Mouse (Mus musculus) erythroid progenitor cell, adult 5-6 weeks (primary cell): ENCODE data around the gene Hpse. TPM values are rescaled to one million over a fixed set of nuclear protein-coding genes. Genes with fewer than 3 reads are reported as not detected.

ENCODE experiments used
- ATAC-seq: replicated peaks from 2 replicates; pipeline ENCODE4 v1.8.0; 2016; ENCODE audit warnings: moderate number of reproducible peaks, mild to moderate bottlenecking, moderate TSS enrichment, inconsistent platforms; ENCODE audit not compliant: poor library complexity, low FRiP score, severe bottlenecking
- total RNA-seq, 2 experiments: library from RNA; stranded (forward) in 1 of 2; stranded (reverse) in 1 of 2; fragments of 150-400 nt in 1 of 2; fragments of 186-747, 209-891 nt in 1 of 2; gene quantifications; 2 replicates each; pipeline versions ENCODE4 v1.2.3 to v1.2.4; 2015 to 2017; ENCODE audit warnings: low replicate concordance in 2 of 2

Gene Hpse
- total RNA-seq, 2 experiments from 2014 or later = 2.5 to 6.2 TPM

- ATAC-seq = no peak
Observed at GRCm38 (mm10) chr5:100700861-100701620, 18.5 kb downstream of the Hpse start.

DNA sequence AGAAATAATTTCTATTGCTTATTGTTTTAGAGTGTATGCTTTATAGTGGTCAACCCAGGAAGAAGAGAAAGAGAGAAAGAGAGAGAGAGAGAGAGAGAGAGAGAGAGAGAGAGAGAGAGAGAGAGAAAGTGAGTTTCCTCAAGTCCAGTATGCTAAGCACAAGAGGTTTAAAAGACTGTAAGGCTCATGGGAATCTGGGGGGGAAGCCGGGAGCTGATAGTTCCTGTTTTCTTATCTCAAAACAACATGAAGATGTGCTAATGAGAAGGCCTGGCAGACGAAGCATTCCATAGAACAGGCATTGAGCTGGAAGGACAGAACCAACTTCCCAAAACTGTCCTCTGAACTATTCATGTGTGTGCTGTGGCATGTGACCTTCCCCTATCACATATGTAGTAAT lies 21.6 kb downstream of the Hpse start:
- ATAC-seq = no peak

GRCm38 (mm10) chr5:100697398-100697797 lies 22.1 kb downstream of the Hpse start:
- no peak for ATAC-seq

DNA sequence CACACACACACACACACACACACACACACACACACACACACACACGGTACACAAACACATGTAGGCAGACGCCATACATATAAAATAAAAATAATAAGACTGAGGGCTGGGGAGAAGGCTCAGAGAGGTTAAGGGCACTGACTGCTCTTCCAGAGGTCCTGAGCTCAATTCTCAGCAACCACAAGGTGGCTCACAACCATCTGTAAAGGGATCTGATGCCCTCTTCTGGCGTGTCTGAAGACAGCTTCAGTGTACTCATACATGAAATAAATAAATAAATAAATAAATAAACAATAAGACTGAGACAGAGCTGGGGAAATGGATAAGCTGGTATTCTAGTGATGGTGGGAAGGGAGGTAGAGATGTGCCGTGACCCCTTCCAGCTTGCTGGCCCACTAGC lies 33.9 kb downstream of the Hpse start:
- no peak for ATAC-seq

DNA sequence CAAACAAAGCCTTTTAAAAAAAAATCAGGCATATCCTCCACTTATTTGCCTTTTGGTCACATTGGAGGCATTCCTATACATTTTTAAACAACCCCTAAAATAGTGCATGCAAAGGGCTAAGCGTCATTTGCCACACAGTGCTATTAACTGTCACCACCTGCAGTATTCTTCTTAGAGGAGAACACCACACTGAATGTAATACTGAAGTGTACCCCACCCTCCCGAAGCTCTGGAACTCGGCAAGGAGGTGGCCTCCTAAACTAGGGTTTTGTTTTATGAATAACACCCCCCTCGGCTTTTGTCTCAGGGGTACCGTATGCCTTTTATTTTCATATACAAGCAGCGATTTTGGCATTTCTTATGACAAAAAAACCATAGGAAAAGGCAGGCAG lies 39.0 kb downstream of the Hpse start:
- ATAC-seq = no peak

GRCm38 (mm10) chr5:100679911-100680541 lies 39.5 kb downstream of the Hpse start:
- no peak for ATAC-seq

DNA sequence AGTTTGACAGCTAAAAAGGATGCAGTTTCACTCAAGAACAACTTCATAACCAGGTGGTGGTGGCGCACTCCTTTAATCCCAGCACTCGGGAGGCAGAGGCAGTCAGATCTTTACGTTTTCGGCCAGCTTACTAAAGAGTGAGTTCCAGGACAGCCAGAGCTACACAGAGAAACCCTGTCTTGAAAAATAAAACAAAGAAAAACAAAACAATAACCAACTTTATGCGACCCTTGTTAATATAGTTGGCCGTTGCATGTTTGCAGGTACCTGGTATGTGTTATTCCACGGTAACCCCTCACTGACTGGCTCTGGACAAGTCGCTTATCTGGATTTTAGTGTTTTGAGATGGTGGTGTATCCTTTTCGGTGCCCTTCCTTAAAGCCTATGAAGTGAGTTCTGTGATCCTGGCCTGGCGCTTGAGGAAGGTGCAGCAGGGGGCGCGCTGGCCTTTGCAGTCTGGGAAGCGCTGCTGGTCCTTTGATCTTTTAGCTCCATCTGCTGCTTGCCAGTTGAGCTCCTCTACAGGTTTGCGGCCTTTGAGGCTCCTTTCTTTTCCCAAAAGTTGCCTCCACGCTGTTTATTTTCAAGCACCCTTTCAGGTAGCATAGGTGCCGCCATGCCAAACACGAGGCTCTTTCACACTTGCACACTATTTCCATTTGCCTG lies 44.7 kb downstream of the Hpse start, which contains the start of gene Coq2:
Gene Coq2 (minus strand): TSS at position 430 of the 666 bp plus-strand sequence.
- ATAC-seq = peak; percentile 91

DNA sequence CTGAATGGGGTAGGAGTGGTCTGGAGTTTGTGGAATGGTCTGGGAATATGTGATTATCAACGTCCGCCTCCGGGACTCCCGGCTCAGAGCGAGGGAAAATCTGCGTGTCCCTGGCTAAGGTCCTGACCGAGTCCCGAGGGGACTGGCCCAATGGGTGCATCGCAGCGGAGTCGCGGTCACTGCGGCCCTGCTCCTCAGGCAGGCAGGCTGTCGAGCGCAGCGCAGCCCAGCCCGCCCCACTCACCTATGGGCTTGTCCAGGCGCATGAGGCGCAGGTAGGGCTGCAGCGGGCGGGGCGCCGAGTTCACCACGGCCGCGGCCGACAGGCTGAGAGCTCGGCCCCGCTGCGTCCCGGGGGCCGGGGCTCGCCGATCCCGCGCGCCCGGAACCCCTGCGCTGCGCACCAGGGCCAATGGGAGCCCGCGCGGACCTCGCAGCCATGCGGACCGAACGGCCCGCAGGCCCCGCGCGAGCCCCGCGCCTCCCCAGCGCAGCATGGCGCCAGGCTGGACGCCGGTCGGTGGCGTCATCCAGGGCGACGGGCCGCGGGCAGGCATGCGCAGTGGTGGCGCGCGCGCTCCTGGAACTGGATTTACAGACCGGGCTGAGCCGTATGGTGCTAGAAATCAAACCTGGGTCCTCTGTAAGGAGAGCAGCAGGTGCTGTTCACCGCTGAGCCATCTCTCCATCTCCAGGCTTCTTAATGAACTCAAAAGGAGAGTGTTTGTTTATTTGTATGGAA lies 45.6 kb downstream of the Hpse start:
- peak; percentile 85 for ATAC-seq

- ATAC-seq = no peak
Observed at GRCm38 (mm10) chr5:100672403-100672802, 47.1 kb downstream of the Hpse start.

- ATAC-seq = no peak
Observed at GRCm38 (mm10) chr5:100671897-100672296, 47.6 kb downstream of the Hpse start.

- ATAC-seq = 0 out of 2 replicates have a peak, but pooled peaks have one; percentile 52
Observed at GRCm38 (mm10) chr5:100671398-100671797, 48.1 kb downstream of the Hpse start.

- no peak for ATAC-seq
Observed at GRCm38 (mm10) chr5:100666965-100667364, 52.6 kb downstream of the Hpse start.

GRCm38 (mm10) chr5:100663854-100664253 lies 55.7 kb downstream of the Hpse start:
- ATAC-seq = peak; percentile 72

GRCm38 (mm10) chr5:100663011-100663410 lies 56.5 kb downstream of the Hpse start:
- no peak for ATAC-seq

GRCm38 (mm10) chr5:100658460-100658859 lies 61.1 kb downstream of the Hpse start:
- no peak for ATAC-seq

- ATAC-seq = no peak
Observed at GRCm38 (mm10) chr5:100656352-100656751, 63.2 kb downstream of the Hpse start.

GRCm38 (mm10) chr5:100652327-100652726 lies 67.2 kb downstream of the Hpse start:
- no peak for ATAC-seq

- no peak for ATAC-seq
Observed at GRCm38 (mm10) chr5:100651486-100651885, 68.0 kb downstream of the Hpse start.

GRCm38 (mm10) chr5:100650969-100651368 lies 68.5 kb downstream of the Hpse start:
- no peak for ATAC-seq

- no peak for ATAC-seq
Observed at GRCm38 (mm10) chr5:100648546-100648945, 71.0 kb downstream of the Hpse start.
